Mouse (Mus musculus): Measurements from ENCODE around the gene Dbx2. TPM values are rescaled to one million over a fixed set of nuclear protein-coding genes. Genes with fewer than 3 reads are reported as not detected.

Dbx2 gene
- 3.1 and 9.0 TPM in 2 replicates for polyA plus RNA-seq (2014; fragmentation: Nextera tagmentation; extraction: Ambion mirVana)

DNA sequence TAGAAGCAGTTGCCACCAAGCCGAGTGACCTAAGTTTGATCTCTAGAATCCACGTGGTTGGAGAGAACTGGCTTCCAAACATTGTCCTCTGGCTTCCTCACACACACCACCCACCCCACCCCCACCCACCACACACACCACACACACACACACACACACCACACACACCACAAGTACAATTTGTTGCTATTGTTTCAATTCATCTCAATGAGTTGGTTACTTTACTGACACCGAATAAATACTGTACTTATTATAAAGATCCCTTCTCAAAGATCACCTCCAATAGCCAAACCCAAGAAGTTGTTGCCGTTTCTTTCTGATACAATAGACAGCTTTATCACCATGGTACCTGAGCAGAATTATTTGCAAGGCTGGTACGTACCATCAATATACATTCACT lies at the start of gene Dbx2:
Dbx2 (minus strand) TSS at position 101 of the 400 bp plus-strand sequence.
- no peak within 1 kb of the TSS for H3K4me3 ChIP-seq (replicated peaks; ENCODE audit: low read depth, low read length)
- peaks cover 59% of the 10 kb centered on the region for H3K27me3 ChIP-seq (ENCODE audit: control insufficient read depth, insufficient read depth, low read length)
- peak within 1 kb of the TSS; percentile 58 for H3K4me2 ChIP-seq (ENCODE audit: low read length)
- DNase-seq (no peak), ATAC-seq (ENCODE audit: low FRiP score, low TSS enrichment) (no peak)
- H3K4me1 ChIP-seq (ENCODE audit: control insufficient read depth, insufficient read depth, low read length) = no peaks in the 10 kb centered on the region
- H3K27ac ChIP-seq (replicated peaks; ENCODE audit: low read depth, low read length) = no peak within 1 kb of the TSS
- no peak within 1 kb of the TSS; the same call in 1 of the 2 replicates for H3K9ac ChIP-seq (replicated peaks; ENCODE audit: low read length)
- H3K9me3 ChIP-seq (ENCODE audit: control insufficient read depth, low read length) = no peaks in the 10 kb centered on the region
- WGBS = 87% methylated on average over 5 of the region's 5 CpGs
- H3K36me3 ChIP-seq (ENCODE audit: control insufficient read depth, insufficient read depth, low read length) = no peaks in the 10 kb centered on the region

DNA sequence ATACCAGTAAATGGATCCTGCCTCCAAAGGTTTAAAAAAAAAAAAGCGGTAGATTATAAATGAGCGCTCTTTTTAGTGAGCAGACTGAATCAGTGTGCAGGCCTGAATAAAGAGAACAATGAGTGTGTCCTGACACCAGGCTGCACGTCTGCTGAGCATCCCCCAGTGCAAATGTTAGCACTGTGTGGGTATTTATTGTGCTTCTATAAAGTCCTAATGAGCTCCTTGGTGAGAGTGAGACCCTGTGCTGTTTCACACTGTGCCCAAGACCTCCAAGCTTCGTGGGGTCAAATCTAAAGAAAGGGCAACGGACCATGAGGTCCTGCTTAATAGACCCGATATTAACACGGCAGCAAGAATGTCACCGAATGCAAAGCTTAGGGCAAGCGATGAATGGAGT lies 46.4 kb upstream of the Dbx2 start:
- DNase-seq (peak; percentile 47), ATAC-seq (ENCODE audit: low FRiP score, low TSS enrichment) (no peak)
- no peak overlapping the region for H3K4me3 ChIP-seq (replicated peaks; ENCODE audit: low read depth, low read length)
- no peaks in the 10 kb centered on the region for H3K9me3 ChIP-seq (ENCODE audit: control insufficient read depth, low read length)
- peaks cover 21% of the 10 kb centered on the region; the same call in 1 of the 2 replicates for H3K4me1 ChIP-seq (ENCODE audit: control insufficient read depth, insufficient read depth, low read length)
- H3K36me3 ChIP-seq (ENCODE audit: control insufficient read depth, insufficient read depth, low read length) = no peaks in the 10 kb centered on the region
- no peak overlapping the region for H3K27ac ChIP-seq (replicated peaks; ENCODE audit: low read depth, low read length)
- 6% methylated on average over 9 of the region's 9 CpGs for WGBS
- H3K27me3 ChIP-seq (ENCODE audit: control insufficient read depth, insufficient read depth, low read length) = peaks cover 8% of the 10 kb centered on the region; the same call in 1 of the 2 replicates
- no peak overlapping the region for H3K4me2 ChIP-seq (ENCODE audit: low read length)
- H3K9ac ChIP-seq (replicated peaks; ENCODE audit: low read length) = no peak overlapping the region

DNA sequence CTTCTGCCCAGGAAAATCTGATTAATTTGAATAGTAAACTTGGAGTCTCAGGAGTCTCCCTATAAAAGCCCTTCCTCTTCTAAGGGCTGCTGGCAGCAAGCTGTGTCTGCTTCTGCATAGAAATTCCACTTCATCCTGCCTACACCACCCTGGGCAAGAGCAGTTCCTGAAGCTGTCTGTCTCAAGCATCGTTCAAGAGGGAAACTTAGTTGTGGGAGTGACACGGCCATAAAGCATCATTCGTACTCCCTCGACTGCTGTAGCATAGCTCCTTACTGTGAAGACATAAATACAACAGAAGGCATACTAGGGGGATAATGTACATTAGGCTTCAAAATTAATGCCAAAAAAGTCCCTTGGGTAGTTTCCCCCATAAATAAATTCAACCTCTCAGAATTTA lies 45.8 kb upstream of the Dbx2 start:
- Histone ChIP-seq H3K9ac (replicated peaks; ENCODE audit: low read length) (no peak overlapping the region), H3K36me3 (ENCODE audit: control insufficient read depth, insufficient read depth, low read length) (no peaks in the 10 kb centered on the region), H3K4me1 (ENCODE audit: control insufficient read depth, insufficient read depth, low read length) (peaks cover 21% of the 10 kb centered on the region; the same call in 1 of the 2 replicates), H3K27me3 (ENCODE audit: control insufficient read depth, insufficient read depth, low read length) (peaks cover 8% of the 10 kb centered on the region; the same call in 1 of the 2 replicates), H3K4me3 (replicated peaks; ENCODE audit: low read depth, low read length) (no peak overlapping the region), H3K9me3 (ENCODE audit: control insufficient read depth, low read length) (no peaks in the 10 kb centered on the region), H3K27ac (replicated peaks; ENCODE audit: low read depth, low read length) (no peak overlapping the region), H3K4me2 (ENCODE audit: low read length) (no peak overlapping the region)
- DNase-seq (peak; percentile 42), ATAC-seq (ENCODE audit: low FRiP score, low TSS enrichment) (no peak)
- 6% methylated on average over 4 of the region's 4 CpGs for WGBS

DNA sequence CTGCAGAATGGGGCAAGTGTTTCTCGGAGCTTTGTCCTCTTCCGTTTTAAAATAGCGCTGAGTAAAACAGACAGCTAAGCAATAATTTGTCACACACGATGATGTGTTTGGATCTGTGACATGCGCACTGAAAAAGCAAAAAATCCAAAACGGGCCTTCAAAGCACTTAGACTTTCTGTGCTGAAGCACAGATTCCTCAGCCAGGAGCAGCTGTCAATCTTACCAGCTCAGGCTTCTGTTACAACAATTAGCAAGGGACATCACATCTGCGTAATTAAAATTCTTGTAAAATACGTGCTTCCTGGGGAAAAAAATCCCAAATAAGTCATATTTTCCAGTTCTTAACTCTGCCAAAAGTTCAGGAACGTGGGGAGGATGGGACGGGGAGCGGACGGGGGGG lies 43.6 kb upstream of the Dbx2 start:
- peaks cover 21% of the 10 kb centered on the region; the same call in 1 of the 2 replicates for H3K4me1 ChIP-seq (ENCODE audit: control insufficient read depth, insufficient read depth, low read length)
- no peak overlapping the region for H3K4me2 ChIP-seq (ENCODE audit: low read length)
- H3K9me3 ChIP-seq (ENCODE audit: control insufficient read depth, low read length) = no peaks in the 10 kb centered on the region
- no peak overlapping the region for H3K4me3 ChIP-seq (replicated peaks; ENCODE audit: low read depth, low read length)
- no peaks in the 10 kb centered on the region for H3K36me3 ChIP-seq (ENCODE audit: control insufficient read depth, insufficient read depth, low read length)
- H3K9ac ChIP-seq (replicated peaks; ENCODE audit: low read length) = no peak overlapping the region
- 71% methylated on average over 12 of the region's 12 CpGs for WGBS
- H3K27ac ChIP-seq (replicated peaks; ENCODE audit: low read depth, low read length) = no peak overlapping the region
- H3K27me3 ChIP-seq (ENCODE audit: control insufficient read depth, insufficient read depth, low read length) = peaks cover 8% of the 10 kb centered on the region; the same call in 1 of the 2 replicates
- DNase-seq (no peak), ATAC-seq (ENCODE audit: low FRiP score, low TSS enrichment) (no peak)

DNA sequence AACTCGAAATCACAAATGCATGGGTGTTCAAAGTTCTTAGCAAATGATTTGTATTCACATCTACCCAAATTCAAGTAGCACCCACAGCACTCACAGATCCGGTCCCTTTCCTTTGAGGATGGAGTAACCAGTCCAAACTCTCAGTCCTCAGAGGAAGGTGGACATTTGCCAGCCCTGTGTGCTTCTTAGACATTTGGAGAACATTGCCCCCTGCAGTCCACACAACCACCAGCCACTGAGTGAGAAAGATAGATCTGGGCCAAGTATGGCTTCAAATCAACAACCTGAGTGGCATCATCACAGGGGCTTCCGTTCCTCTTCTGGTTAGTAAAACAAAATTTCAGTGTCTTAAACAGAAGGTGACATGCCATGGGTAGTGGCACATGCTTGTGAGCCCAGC lies 38.0 kb upstream of the Dbx2 start:
- no peak overlapping the region for H3K4me2 ChIP-seq (ENCODE audit: low read length)
- 92% methylated on average over 3 of the region's 3 CpGs for WGBS
- DNase-seq (peak; percentile 27), ATAC-seq (ENCODE audit: low FRiP score, low TSS enrichment) (no peak)
- H3K27ac ChIP-seq (replicated peaks; ENCODE audit: low read depth, low read length) = no peak overlapping the region
- no peaks in the 10 kb centered on the region; the same call in 1 of the 2 replicates for H3K27me3 ChIP-seq (ENCODE audit: control insufficient read depth, insufficient read depth, low read length)
- no peak overlapping the region for H3K4me3 ChIP-seq (replicated peaks; ENCODE audit: low read depth, low read length)
- no peak overlapping the region for H3K9ac ChIP-seq (replicated peaks; ENCODE audit: low read length)
- peaks cover 5% of the 10 kb centered on the region for H3K9me3 ChIP-seq (ENCODE audit: control insufficient read depth, low read length)
- peaks cover 7% of the 10 kb centered on the region; the same call in 1 of the 2 replicates for H3K4me1 ChIP-seq (ENCODE audit: control insufficient read depth, insufficient read depth, low read length)
- H3K36me3 ChIP-seq (ENCODE audit: control insufficient read depth, insufficient read depth, low read length) = no peaks in the 10 kb centered on the region

DNA sequence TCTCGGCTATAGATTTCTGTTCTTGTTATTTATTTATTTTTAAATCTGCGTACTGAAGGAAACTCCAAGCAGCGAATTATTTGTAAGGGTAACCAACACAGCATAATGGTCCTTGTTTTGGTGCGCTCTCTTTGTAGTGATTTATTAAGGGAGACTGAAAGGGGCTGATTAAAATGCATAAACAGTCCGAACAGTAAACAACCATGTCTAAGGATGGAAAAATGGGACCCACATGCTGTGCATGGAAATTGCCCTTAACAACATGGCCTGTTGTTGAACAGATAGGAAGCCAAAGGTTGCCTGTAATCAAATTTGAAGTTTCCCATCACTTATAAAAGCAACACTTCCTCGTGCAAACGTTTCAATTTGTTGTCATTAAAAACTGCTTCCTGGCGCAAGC lies 35.8 kb upstream of the Dbx2 start:
- DNase-seq (peak; percentile 40), ATAC-seq (ENCODE audit: low FRiP score, low TSS enrichment) (no peak)
- Histone ChIP-seq H3K27me3 (ENCODE audit: control insufficient read depth, insufficient read depth, low read length) (no peaks in the 10 kb centered on the region; the same call in 1 of the 2 replicates), H3K9me3 (ENCODE audit: control insufficient read depth, low read length) (peaks cover 5% of the 10 kb centered on the region), H3K4me2 (ENCODE audit: low read length) (0 out of 2 replicates have a peak overlapping the region, but pooled peaks have one; percentile 6), H3K4me3 (replicated peaks; ENCODE audit: low read depth, low read length) (no peak overlapping the region), H3K9ac (replicated peaks; ENCODE audit: low read length) (no peak overlapping the region), H3K36me3 (ENCODE audit: control insufficient read depth, insufficient read depth, low read length) (no peaks in the 10 kb centered on the region), H3K4me1 (ENCODE audit: control insufficient read depth, insufficient read depth, low read length) (peaks cover 7% of the 10 kb centered on the region; the same call in 1 of the 2 replicates), H3K27ac (replicated peaks; ENCODE audit: low read depth, low read length) (no peak overlapping the region)
- WGBS = 20% methylated on average over 8 of the region's 8 CpGs

DNA sequence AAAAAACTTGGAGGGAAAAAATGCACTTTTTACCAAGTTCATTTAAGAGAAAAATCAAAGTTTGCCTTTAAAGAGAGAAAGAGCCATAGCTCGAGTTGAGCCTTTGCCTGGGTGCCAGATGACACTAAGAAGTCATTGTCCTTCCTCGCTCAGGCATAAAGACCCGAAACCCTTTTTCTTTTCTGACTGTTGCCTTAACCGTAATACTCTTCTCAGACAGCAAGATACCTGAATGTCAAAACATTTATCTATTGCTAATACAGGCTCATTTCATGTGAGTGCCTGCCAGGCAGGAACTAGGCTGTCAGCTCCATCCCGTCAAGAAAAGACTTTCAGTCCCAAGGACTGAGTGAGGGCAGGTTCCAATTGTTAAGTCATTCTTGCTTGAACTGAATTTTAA lies 35.4 kb upstream of the Dbx2 start:
- ATAC-seq (ENCODE audit: low FRiP score, low TSS enrichment) (no peak), DNase-seq (peak; percentile 43)
- peaks cover 7% of the 10 kb centered on the region; the same call in 1 of the 2 replicates for H3K4me1 ChIP-seq (ENCODE audit: control insufficient read depth, insufficient read depth, low read length)
- H3K4me3 ChIP-seq (replicated peaks; ENCODE audit: low read depth, low read length) = no peak overlapping the region
- 0 out of 2 replicates have a peak overlapping the region, but pooled peaks have one; percentile 6 for H3K4me2 ChIP-seq (ENCODE audit: low read length)
- H3K36me3 ChIP-seq (ENCODE audit: control insufficient read depth, insufficient read depth, low read length) = no peaks in the 10 kb centered on the region
- no peak overlapping the region for H3K9ac ChIP-seq (replicated peaks; ENCODE audit: low read length)
- H3K9me3 ChIP-seq (ENCODE audit: control insufficient read depth, low read length) = peaks cover 5% of the 10 kb centered on the region
- WGBS = 4% methylated on average over 5 of the region's 5 CpGs
- no peak overlapping the region for H3K27ac ChIP-seq (replicated peaks; ENCODE audit: low read depth, low read length)
- no peaks in the 10 kb centered on the region; the same call in 1 of the 2 replicates for H3K27me3 ChIP-seq (ENCODE audit: control insufficient read depth, insufficient read depth, low read length)

DNA sequence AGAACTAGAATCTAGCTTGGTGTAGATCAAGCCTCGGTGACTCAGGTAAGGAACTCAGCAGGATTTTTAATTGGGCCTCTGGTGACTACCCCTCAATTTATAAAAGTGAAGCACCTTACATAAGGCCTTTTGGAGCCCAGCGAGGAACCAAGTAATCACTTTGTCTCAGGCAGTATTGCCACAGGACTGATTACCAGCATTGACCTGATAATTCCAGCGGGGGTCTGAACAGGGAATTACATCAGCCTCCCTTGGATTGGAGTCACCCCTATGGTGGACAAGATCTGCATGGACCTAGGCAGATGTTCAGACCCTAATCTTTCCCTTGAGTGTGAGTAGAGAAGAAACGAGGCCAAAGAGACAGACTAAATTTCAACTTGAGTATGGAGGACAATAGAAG lies 26.9 kb upstream of the Dbx2 start:
- no peaks in the 10 kb centered on the region for H3K9me3 ChIP-seq (ENCODE audit: control insufficient read depth, low read length)
- no peak overlapping the region for H3K4me2 ChIP-seq (ENCODE audit: low read length)
- H3K36me3 ChIP-seq (ENCODE audit: control insufficient read depth, insufficient read depth, low read length) = no peaks in the 10 kb centered on the region
- ATAC-seq (ENCODE audit: low FRiP score, low TSS enrichment) (no peak), DNase-seq (no peak)
- no peak overlapping the region for H3K9ac ChIP-seq (replicated peaks; ENCODE audit: low read length)
- no peak overlapping the region for H3K27ac ChIP-seq (replicated peaks; ENCODE audit: low read depth, low read length)
- H3K27me3 ChIP-seq (ENCODE audit: control insufficient read depth, insufficient read depth, low read length) = no peaks in the 10 kb centered on the region
- no peaks in the 10 kb centered on the region for H3K4me1 ChIP-seq (ENCODE audit: control insufficient read depth, insufficient read depth, low read length)
- H3K4me3 ChIP-seq (replicated peaks; ENCODE audit: low read depth, low read length) = no peak overlapping the region
- WGBS = 91% methylated on average over 4 of the region's 4 CpGs

DNA sequence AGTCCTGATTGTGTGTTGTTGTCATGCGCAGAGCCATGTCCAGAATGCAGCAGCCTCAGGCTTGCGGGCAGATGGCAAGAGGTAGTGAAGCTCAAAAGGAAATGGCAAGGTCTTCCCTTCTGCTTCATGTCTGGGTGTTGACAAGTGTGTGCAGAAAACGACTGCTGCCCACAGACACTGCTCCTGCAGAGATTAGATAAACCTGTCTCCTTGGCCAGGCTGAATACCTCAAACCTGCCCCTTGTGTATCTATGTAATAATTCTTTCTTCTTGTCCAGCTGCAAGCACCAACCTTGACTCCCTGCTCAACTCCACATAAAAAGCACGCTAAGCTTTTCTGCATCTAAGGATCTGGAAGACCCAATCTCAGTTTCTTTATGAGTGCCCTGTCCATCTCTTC lies 19.9 kb upstream of the Dbx2 start:
- no peaks in the 10 kb centered on the region for H3K36me3 ChIP-seq (ENCODE audit: control insufficient read depth, insufficient read depth, low read length)
- DNase-seq (no peak), ATAC-seq (ENCODE audit: low FRiP score, low TSS enrichment) (no peak)
- H3K27me3 ChIP-seq (ENCODE audit: control insufficient read depth, insufficient read depth, low read length) = no peaks in the 10 kb centered on the region
- H3K4me1 ChIP-seq (ENCODE audit: control insufficient read depth, insufficient read depth, low read length) = no peaks in the 10 kb centered on the region
- no peak overlapping the region for H3K9ac ChIP-seq (replicated peaks; ENCODE audit: low read length)
- no peak overlapping the region for H3K4me2 ChIP-seq (ENCODE audit: low read length)
- H3K9me3 ChIP-seq (ENCODE audit: control insufficient read depth, low read length) = peaks cover 5% of the 10 kb centered on the region; the same call in 1 of the 2 replicates
- no peak overlapping the region for H3K27ac ChIP-seq (replicated peaks; ENCODE audit: low read depth, low read length)
- 94% methylated on average over 4 of the region's 4 CpGs for WGBS
- no peak overlapping the region for H3K4me3 ChIP-seq (replicated peaks; ENCODE audit: low read depth, low read length)

Data from midbrain, embryonic 14.5 days (tissue).